Mouse (Mus musculus): Measurements from ENCODE around the gene Mtfp1. TPM values are rescaled to one million over a fixed set of nuclear protein-coding genes. Genes with fewer than 3 reads are reported as not detected.
A peak's percentile ranks its signal among the peaks of the same experiment; 100 is the strongest.

Mtfp1 gene
- total RNA-seq, 2 experiments from 2014 or later, result 23.5 to 30.9 TPM

DNA sequence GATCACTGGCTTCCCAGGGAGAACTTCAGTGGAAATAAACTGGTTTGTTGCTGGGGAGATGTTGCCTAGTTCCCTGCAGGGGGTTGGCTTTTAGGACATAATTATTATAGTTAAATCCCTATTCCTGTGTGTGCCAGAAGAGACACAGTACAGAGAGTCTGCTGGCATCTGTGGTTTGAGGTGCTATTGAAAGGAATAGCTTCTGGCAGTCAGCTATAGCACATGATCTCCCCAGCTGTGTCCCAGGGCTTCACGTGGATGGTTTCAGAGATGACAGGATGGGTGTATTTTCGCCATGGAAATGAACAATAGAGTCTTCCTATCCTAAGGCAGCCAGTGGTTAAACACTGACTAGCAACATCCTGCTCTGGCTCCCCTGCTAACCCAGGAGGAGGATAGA, 8.0 kb downstream of the Mtfp1 start:
- DNase-seq (ENCODE audit: low spot score in 2 of 2), result no peak

DNA sequence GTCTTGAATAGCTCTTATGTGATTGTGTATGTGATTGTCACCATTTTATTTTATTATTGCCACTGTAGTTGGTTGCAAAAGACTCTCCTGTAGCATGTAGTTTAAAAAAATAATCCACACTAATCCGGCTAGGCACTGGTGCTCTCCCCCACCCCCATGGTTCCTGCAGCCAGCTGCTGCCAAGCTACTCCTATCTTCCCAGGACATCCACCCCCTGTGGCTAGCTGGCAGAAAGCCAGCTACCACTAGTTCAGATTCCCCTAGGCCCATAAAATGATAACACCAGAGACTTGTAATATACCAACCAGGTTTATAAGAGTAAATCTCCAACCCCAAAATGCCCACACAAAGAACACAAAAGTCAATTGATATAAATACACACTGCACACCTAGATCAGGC, 9.0 kb downstream of the Mtfp1 start:
- no peak for DNase-seq (ENCODE audit: low spot score in 2 of 2)

- DNase-seq (ENCODE audit: low spot score in 2 of 2), result peak; percentile 32 to 57
These were observed 11.7 kb downstream of the Mtfp1 start for GRCm38 (mm10) chr11:4083316-4084078.

DNA sequence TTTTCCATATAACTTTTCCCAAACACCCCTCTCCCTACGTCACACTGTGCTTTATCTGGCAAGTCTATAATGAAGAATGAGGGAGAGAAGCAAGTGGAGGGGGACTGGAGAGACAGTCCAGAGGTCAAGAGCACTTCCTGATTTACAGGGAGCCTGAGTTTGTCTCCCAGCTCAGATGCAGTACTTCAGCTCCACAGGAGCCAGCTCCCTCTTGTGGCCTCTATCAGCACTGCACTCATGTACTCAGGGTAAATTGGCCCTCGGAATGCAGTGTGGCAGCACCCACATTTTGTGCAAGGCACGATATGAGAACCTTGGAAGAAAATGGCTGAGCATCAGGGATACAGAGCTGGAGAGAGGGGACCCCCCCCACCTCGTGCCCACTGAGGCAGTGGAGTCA, 15.0 kb downstream of the Mtfp1 start:
- peak; percentile 54 to 61 for DNase-seq (ENCODE audit: low spot score in 2 of 2)

- no peak for DNase-seq (ENCODE audit: low spot score in 2 of 2)
These were observed 16.8 kb downstream of the Mtfp1 start for GRCm38 (mm10) chr11:4078267-4078933.

GRCm38 (mm10) chr11:4076633-4077032, 18.6 kb downstream of the Mtfp1 start:
- DNase-seq (ENCODE audit: low spot score in 2 of 2), result peak; percentile 32 to 55

- no peak for DNase-seq (ENCODE audit: low spot score in 2 of 2)
These were observed 25.6 kb downstream of the Mtfp1 start for GRCm38 (mm10) chr11:4069664-4070063.

DNA sequence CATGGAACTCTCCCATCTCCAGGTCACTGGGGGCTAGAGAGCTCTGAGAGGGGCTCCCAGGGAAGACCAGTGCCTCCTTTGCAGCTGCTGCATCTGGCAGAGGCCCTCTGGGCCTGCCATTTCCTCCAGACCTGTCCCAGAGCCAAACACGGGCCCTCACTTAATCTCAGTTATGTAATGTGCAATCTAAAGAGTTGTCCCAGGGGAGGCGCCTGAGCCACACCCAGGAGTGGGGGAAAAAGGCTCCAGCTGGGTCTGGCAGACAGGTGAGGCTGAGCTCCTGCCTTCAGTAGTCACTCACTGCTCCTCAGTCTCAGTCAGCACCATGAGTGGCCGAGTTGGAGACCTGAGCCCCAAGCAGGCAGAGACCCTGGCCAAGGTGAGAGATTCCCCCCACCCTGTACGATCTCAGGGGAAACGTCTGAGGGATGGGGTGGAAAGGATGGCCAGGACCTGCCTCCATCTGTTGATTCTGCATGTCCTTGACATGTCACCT, 30.6 kb downstream of the Mtfp1 start, which contains the start of gene Sec14l3:
Sec14l3 (plus strand) TSS at position 215 of the 496 bp plus-strand sequence.
- DNase-seq (ENCODE audit: low spot score in 2 of 2), result no peak

GRCm38 (mm10) chr11:4062981-4063380, 32.3 kb downstream of the Mtfp1 start:
- no peak for DNase-seq (ENCODE audit: low spot score in 2 of 2)

GRCm38 (mm10) chr11:4062523-4062922, 32.7 kb downstream of the Mtfp1 start:
- DNase-seq (ENCODE audit: low spot score in 2 of 2), result no peak

GRCm38 (mm10) chr11:4060866-4061575, 34.2 kb downstream of the Mtfp1 start:
- no peak for DNase-seq (ENCODE audit: low spot score in 2 of 2)

- peak; percentile 69 to 72 for DNase-seq (ENCODE audit: low spot score in 2 of 2)
These were observed 41.7 kb downstream of the Mtfp1 start for GRCm38 (mm10) chr11:4053586-4053985.

GRCm38 (mm10) chr11:4048438-4048837, 46.8 kb downstream of the Mtfp1 start:
- no peak for DNase-seq (ENCODE audit: low spot score in 2 of 2)

GRCm38 (mm10) chr11:4047766-4048165, 47.5 kb downstream of the Mtfp1 start:
- no peak for DNase-seq (ENCODE audit: low spot score in 2 of 2)

GRCm38 (mm10) chr11:4046526-4046925, 48.7 kb downstream of the Mtfp1 start:
- DNase-seq (ENCODE audit: low spot score in 2 of 2), result no peak

DNA sequence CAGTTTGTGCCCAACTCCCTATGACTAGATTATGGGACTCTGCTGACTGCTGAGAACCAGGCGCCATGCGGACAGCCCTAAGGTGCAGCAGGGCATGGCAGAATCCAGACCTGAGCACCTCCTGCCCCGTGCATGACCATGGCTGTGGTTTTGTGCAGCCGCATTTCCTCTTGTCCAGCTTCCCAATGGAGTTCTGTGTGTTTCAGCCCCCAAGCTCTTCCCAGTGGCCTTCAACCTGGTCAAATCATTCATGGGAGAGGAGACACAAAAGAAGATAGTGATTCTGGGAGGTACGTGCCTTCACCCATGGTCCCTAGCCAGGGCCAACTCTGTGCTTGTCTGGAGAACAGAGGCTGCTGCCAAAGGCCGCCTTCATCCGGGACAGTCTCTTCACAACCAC, 52.2 kb downstream of the Mtfp1 start:
- no peak for DNase-seq (ENCODE audit: low spot score in 2 of 2)

Small RNAs within 50 kb of the gene (microRNA-seq; reads per million reads assigned to microRNA genes)
- gene Mir3060 (ENCODE audit: borderline number of aligned reads in 2 of 2), result 1.4 to 3.1 reads per million in 2 experiments

Other genes starting within 250 kb of the Mtfp1 start
- 1 to 10 TPM; 2.9 to 6.6 TPM for gene Osbp2, start 231.5 kb downstream of the Mtfp1 start, total RNA-seq (2021)
- under 1 TPM; 0.53 to 0.74 TPM for gene 4921536K21Rik, start 200.3 kb downstream of the Mtfp1 start, total RNA-seq (2021)
- 1 to 10 TPM; 3.5 to 5.2 TPM for gene Dusp18, start 200.2 kb downstream of the Mtfp1 start, total RNA-seq (2021)
- gene Slc35e4, start 180.8 kb downstream of the Mtfp1 start, total RNA-seq (2021), result 1 to 10 TPM; 4.2 to 8.5 TPM
- 100 to 1,000 TPM; 113 to 133 TPM for gene Tcn2, start 163.3 kb downstream of the Mtfp1 start, total RNA-seq (2021)
- gene Pes1, start 131.5 kb downstream of the Mtfp1 start, total RNA-seq (2021), result 10 to 100 TPM; 52.4 to 55.6 TPM
- not detected for gene 4930556J24Rik, start 118.7 kb downstream of the Mtfp1 start, total RNA-seq (2021)
- not detected for gene Gal3st1, start 111.8 kb downstream of the Mtfp1 start, total RNA-seq (2021)
- 1 to 10 TPM; 5.6 to 6.5 TPM for gene Sec14l4, start 64.0 kb downstream of the Mtfp1 start, total RNA-seq (2021)
- gene Sec14l3, start 30.6 kb downstream of the Mtfp1 start, total RNA-seq (2021), result not detected
- 1 to 10 TPM; 1.5 to 1.7 TPM for gene Sec14l2, start 28.0 kb upstream of the Mtfp1 start, total RNA-seq (2021)
- gene Rnf215, start 39.8 kb upstream of the Mtfp1 start, total RNA-seq (2021), result 10 to 100 TPM; 22.7 to 23.7 TPM
- gene Ccdc157, start 64.8 kb upstream of the Mtfp1 start, total RNA-seq (2021), result 10 to 100 TPM; 10.8 to 12.5 TPM
- gene Sf3a1, start 64.9 kb upstream of the Mtfp1 start, total RNA-seq (2021), result 10 to 100 TPM; 50.3 to 59.9 TPM
- 10 to 100 TPM; 14.8 to 23.3 TPM for gene Tbc1d10a, start 91.3 kb upstream of the Mtfp1 start, total RNA-seq (2021)
- gene Castor1, start 122.8 kb upstream of the Mtfp1 start, total RNA-seq (2021), result 1 to 10 TPM; 3.0 to 5.1 TPM
- under 1 TPM in 1 of 2 experiments, not detected in 1; 0.16 TPM for gene Osm, start 141.0 kb upstream of the Mtfp1 start, total RNA-seq (2021)
- under 1 TPM; 0.07 to 0.86 TPM for gene Lif, start 162.1 kb upstream of the Mtfp1 start, total RNA-seq (2021)